Mouse (Mus musculus) MEL (cell line): ENCODE measurements around the gene Ap2b1.

ENCODE experiments used
- CTCF ChIP-seq, 3 experiments: IDR thresholded peaks in 2 of 3; conservative IDR thresholded peaks in 1 of 3; 2 replicates each; pipeline ENCODE4 v1.5.1; 2011 to 2012; ENCODE audit warnings: low read length in 3 of 3, low read depth in 2 of 3, mild to moderate bottlenecking in 2 of 3, improper control_type of control experiment in 1 of 3, inconsistent platforms in 1 of 3, mixed read lengths in 1 of 3, moderate library complexity in 1 of 3; ENCODE audit not compliant: control insufficient read depth in 1 of 3, insufficient read depth in 1 of 3, poor library complexity in 1 of 3, severe bottlenecking in 1 of 3
- MAFK ChIP-seq: IDR thresholded peaks from 2 replicates; pipeline ENCODE4 v1.6.1; 2011; ENCODE audit warnings: low read depth, mild to moderate bottlenecking, low read length, improper control_type of control experiment, borderline replicate concordance
- MAZ ChIP-seq: IDR thresholded peaks from 2 replicates; pipeline ENCODE4 v1.6.1; 2012; ENCODE audit warnings: low read depth, mild to moderate bottlenecking, inconsistent platforms, low read length, improper control_type of control experiment
- POLR2AphosphoS2 ChIP-seq: IDR thresholded peaks from 2 replicates; pipeline ENCODE4 v1.6.1; 2011; ENCODE audit warnings: low read length, improper control_type of control experiment
- TAL1 ChIP-seq: IDR thresholded peaks from 2 replicates; pipeline ENCODE4 v1.6.1; 2012; ENCODE audit warnings: mild to moderate bottlenecking, inconsistent platforms, low read length, moderate library complexity, mixed read lengths
- USF1 ChIP-seq: IDR thresholded peaks from 2 replicates; pipeline ENCODE4 v1.6.1; 2014; ENCODE audit warnings: low read depth, mild to moderate bottlenecking, inconsistent platforms, low read length, improper control_type of control experiment, moderate library complexity
- ZKSCAN1 ChIP-seq: IDR thresholded peaks from 2 replicates; pipeline ENCODE4 v1.6.1; 2012; ENCODE audit warnings: low read depth, mild to moderate bottlenecking, inconsistent platforms, low read length, improper control_type of control experiment, moderate library complexity

DNA sequence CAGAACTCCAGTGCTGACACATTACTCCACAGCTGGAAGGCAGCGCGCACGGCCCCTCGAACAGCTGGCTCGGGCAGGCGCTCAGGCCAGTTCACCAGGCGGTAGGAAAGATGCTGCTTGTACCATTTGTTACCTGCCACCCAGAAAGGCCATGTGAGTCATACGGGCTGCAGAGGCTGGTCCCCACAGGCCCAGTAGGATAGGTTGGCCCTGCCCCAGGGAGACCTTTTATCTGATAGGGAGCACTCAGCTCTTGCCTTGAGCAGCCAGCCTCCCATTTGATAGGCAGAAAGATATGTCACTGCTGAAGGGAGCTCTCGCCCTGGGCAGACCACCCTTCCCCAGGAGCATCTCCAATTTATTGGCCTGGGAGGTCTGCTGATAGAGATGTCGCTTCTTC is 148.8 kb downstream of the Ap2b1 start:
- TF ChIP-seq ZKSCAN1, result no peak
- TF ChIP-seq MAZ, result no peak
- no peak for TF ChIP-seq USF1
- no peak for TF ChIP-seq POLR2AphosphoS2
- TF ChIP-seq MAFK, result no peak
- TF ChIP-seq TAL1, result no peak
- TF ChIP-seq CTCF (IDR thresholded peaks at IDR 0.05 in 2 of 3, conservative IDR thresholded peaks at IDR 0.05 in 1 of 3; ENCODE audit: control insufficient read depth in 1 of 3, insufficient read depth in 1 of 3, low read depth in 2 of 3, low read length in 3 of 3, poor library complexity in 1 of 3, severe bottlenecking in 1 of 3), result no peak
